Mouse (Mus musculus): ENCODE data around the gene Slc2a10. TPM values are rescaled to one million over a fixed set of nuclear protein-coding genes. Genes with fewer than 3 reads are reported as not detected.

Slc2a10 gene
- polyA plus RNA-seq, 1 experiment from 2014 or later, result 6.9 TPM

DNA sequence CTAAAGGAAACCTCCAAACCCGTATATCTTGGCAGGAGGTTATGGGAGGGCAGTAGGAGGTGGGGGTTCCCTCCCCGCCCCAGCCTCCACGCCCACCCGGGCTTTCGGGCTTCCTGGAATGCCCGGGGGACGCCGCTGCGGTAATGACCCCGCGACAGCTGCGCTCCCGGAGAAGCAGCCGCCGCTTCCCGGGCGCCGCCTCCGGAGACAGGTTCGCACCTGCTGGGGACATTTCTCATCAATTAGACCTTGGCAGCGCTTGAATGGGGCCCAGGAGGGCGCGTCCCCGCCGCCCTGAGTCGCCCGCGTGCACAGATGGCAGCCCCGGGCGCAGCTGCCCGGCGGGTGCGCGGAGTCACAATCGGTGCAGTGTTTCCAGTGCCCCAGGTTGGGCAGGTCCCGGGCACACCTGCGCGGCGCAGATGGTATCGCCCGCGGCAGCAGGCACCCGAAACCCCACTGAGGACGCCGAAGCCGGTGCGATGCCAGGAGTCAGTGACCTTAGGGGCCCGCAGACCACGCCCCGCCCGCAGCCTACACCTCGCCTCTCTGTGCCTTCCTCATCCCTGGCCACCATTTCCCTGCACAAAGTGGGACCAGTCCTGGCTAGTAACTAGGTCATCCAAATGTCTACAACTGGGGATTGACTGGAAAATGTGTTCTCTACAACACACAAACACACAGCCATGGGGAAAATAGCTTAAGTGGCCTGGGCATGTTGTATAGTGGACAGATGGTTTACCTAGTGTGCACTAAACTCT lies 59.9 kb downstream of the Slc2a10 start:
- WGBS, result 4% methylated on average over 45 of the region's 52 CpGs
- H3K27ac ChIP-seq (ENCODE audit: low read length), result no peak overlapping the region
- H3K4me1 ChIP-seq (ENCODE audit: insufficient read depth, low read depth, low read length), result no peaks in the 10 kb centered on the region
- DNase-seq (ENCODE audit: low spot score) (peak; percentile 24), ATAC-seq (peak; percentile 61)
- H3K27me3 ChIP-seq (replicated peaks; ENCODE audit: insufficient read depth, low read length), result peaks cover 11% of the 10 kb centered on the region; the same call in 1 of the 2 replicates
- peak overlapping the region; percentile 59 for H3K4me2 ChIP-seq (replicated peaks; ENCODE audit: low read depth, low read length)
- peak overlapping the region; percentile 32 for H3K4me3 ChIP-seq (ENCODE audit: low read depth, low read length)
- no peak overlapping the region for H3K9ac ChIP-seq (replicated peaks; ENCODE audit: low read depth)
- H3K9me3 ChIP-seq (ENCODE audit: low read length), result no peaks in the 10 kb centered on the region
- no peak for TF ChIP-seq CTCF (IDR thresholded peaks at IDR 0.05)
- no peak for TF ChIP-seq EP300 (IDR thresholded peaks at IDR 0.05)
- H3K36me3 ChIP-seq (ENCODE audit: insufficient read depth, low read length), result no peaks in the 10 kb centered on the region

GRCm38 (mm10) chr2:165564101-165564500 lies 60.5 kb downstream of the Slc2a10 start:
- no peak for TF ChIP-seq CTCF (IDR thresholded peaks at IDR 0.05)
- no peak for TF ChIP-seq EP300 (IDR thresholded peaks at IDR 0.05)
- H3K27ac ChIP-seq (ENCODE audit: low read length), result no peak overlapping the region
- H3K4me1 ChIP-seq (ENCODE audit: insufficient read depth, low read depth, low read length), result no peaks in the 10 kb centered on the region
- H3K9me3 ChIP-seq (ENCODE audit: low read length), result no peaks in the 10 kb centered on the region
- ATAC-seq (no peak), DNase-seq (ENCODE audit: low spot score) (no peak)
- peaks cover 11% of the 10 kb centered on the region; the same call in 1 of the 2 replicates for H3K27me3 ChIP-seq (replicated peaks; ENCODE audit: insufficient read depth, low read length)
- WGBS, result 68% methylated on average over 8 of the region's 8 CpGs
- no peak overlapping the region for H3K4me3 ChIP-seq (ENCODE audit: low read depth, low read length)
- no peak overlapping the region for H3K9ac ChIP-seq (replicated peaks; ENCODE audit: low read depth)
- H3K4me2 ChIP-seq (replicated peaks; ENCODE audit: low read depth, low read length), result no peak overlapping the region
- H3K36me3 ChIP-seq (ENCODE audit: insufficient read depth, low read length), result no peaks in the 10 kb centered on the region

- H3K9me3 ChIP-seq (ENCODE audit: low read length), result no peaks in the 10 kb centered on the region
- no peak for DNase-seq (ENCODE audit: low spot score)
- no peaks in the 10 kb centered on the region for H3K36me3 ChIP-seq (ENCODE audit: insufficient read depth, low read length)
- H3K27me3 ChIP-seq (replicated peaks; ENCODE audit: insufficient read depth, low read length), result peaks cover 11% of the 10 kb centered on the region; the same call in 1 of the 2 replicates
- H3K4me2 ChIP-seq (replicated peaks; ENCODE audit: low read depth, low read length), result no peak overlapping the region
- H3K4me1 ChIP-seq (ENCODE audit: insufficient read depth, low read depth, low read length), result no peaks in the 10 kb centered on the region
- TF ChIP-seq CTCF (IDR thresholded peaks at IDR 0.05) (no peak), EP300 (IDR thresholded peaks at IDR 0.05) (no peak)
- WGBS, result 61% methylated on average over 6 of the region's 6 CpGs
- H3K4me3 ChIP-seq (ENCODE audit: low read depth, low read length), result no peak overlapping the region
- no peak overlapping the region for H3K9ac ChIP-seq (replicated peaks; ENCODE audit: low read depth)
- H3K27ac ChIP-seq (ENCODE audit: low read length), result no peak overlapping the region
- no peak for ATAC-seq
These were observed 61.0 kb downstream of the Slc2a10 start for GRCm38 (mm10) chr2:165564620-165565019.

DNA sequence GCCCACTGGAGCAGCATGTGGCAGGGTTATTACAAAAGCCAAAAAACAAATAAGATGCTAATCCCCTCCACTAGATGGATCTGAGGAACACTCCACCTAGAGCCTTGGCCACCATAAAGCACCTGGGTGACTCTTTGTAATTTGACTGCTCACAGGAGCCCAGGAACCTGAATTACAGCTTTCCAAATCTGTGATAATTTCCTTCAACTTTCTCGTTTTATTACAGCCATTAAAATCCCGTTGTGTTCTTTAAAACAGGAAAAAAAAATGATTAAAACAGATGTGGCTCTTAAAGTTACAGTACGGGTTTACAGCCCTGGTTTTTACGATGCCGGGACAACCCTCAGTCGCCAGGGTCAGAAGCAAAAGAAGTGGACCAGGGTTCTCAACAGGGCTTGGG lies 63.3 kb downstream of the Slc2a10 start:
- Histone ChIP-seq H3K36me3 (ENCODE audit: insufficient read depth, low read length) (no peaks in the 10 kb centered on the region), H3K4me3 (ENCODE audit: low read depth, low read length) (no peak overlapping the region), H3K4me2 (replicated peaks; ENCODE audit: low read depth, low read length) (no peak overlapping the region), H3K9ac (replicated peaks; ENCODE audit: low read depth) (no peak overlapping the region), H3K27me3 (replicated peaks; ENCODE audit: insufficient read depth, low read length) (peaks cover 11% of the 10 kb centered on the region; the same call in 1 of the 2 replicates), H3K9me3 (ENCODE audit: low read length) (no peaks in the 10 kb centered on the region), H3K4me1 (ENCODE audit: insufficient read depth, low read depth, low read length) (no peaks in the 10 kb centered on the region), H3K27ac (ENCODE audit: low read length) (no peak overlapping the region)
- 61% methylated on average over 6 of the region's 6 CpGs for WGBS
- TF ChIP-seq EP300 (IDR thresholded peaks at IDR 0.05) (no peak), CTCF (IDR thresholded peaks at IDR 0.05) (no peak)
- ATAC-seq, result no peak
- no peak for DNase-seq (ENCODE audit: low spot score)

DNA sequence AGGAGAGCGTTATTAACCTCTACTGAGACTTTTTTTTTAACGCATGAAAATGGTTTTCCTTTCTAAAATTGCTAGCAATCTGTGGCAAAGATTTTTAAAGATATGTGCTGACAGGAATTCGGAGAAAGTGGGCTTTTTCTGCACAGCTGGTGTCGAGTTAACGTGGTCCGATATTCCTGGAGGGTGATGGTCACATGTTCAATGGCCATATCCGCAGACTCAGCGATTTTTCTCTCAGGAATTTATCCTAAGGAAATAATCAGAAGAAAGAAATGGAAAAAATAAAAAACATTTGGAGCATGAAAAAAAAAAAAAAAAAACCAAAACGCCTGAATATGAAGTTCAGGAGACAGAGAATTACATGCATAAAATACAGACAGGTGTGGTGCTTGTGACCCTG lies 64.2 kb downstream of the Slc2a10 start:
- Histone ChIP-seq H3K4me2 (replicated peaks; ENCODE audit: low read depth, low read length) (no peak overlapping the region), H3K9me3 (ENCODE audit: low read length) (no peaks in the 10 kb centered on the region), H3K27me3 (replicated peaks; ENCODE audit: insufficient read depth, low read length) (peaks cover 11% of the 10 kb centered on the region; the same call in 1 of the 2 replicates), H3K27ac (ENCODE audit: low read length) (no peak overlapping the region), H3K4me1 (ENCODE audit: insufficient read depth, low read depth, low read length) (no peaks in the 10 kb centered on the region), H3K9ac (replicated peaks; ENCODE audit: low read depth) (no peak overlapping the region), H3K36me3 (ENCODE audit: insufficient read depth, low read length) (no peaks in the 10 kb centered on the region), H3K4me3 (ENCODE audit: low read depth, low read length) (no peak overlapping the region)
- no peak for TF ChIP-seq CTCF (IDR thresholded peaks at IDR 0.05)
- TF ChIP-seq EP300 (IDR thresholded peaks at IDR 0.05), result no peak
- 64% methylated on average over 9 of the region's 9 CpGs for WGBS
- DNase-seq (ENCODE audit: low spot score), result no peak
- ATAC-seq, result no peak

DNA sequence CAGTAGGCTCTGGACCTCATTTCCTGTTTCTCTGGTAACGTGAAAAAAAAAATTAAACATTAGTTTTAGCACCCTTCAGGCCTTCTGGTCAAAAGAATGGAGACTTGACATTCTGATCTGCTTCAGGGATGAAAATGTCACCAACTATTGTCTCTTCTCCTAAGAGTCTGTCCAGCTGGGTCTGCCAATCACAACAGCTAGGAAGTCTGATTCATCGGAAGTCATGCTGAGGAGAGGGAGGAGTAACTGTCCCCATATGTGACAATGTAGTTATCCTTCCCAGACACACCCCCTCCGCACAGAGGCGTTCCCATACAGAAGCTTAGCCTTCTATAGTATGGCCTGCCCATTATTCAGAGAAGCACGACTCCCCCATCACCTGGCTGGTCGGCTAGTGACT lies 65.3 kb downstream of the Slc2a10 start:
- no peaks in the 10 kb centered on the region for H3K9me3 ChIP-seq (ENCODE audit: low read length)
- no peak for TF ChIP-seq CTCF (IDR thresholded peaks at IDR 0.05)
- TF ChIP-seq EP300 (IDR thresholded peaks at IDR 0.05), result no peak
- H3K4me2 ChIP-seq (replicated peaks; ENCODE audit: low read depth, low read length), result no peak overlapping the region
- no peak for DNase-seq (ENCODE audit: low spot score)
- H3K4me1 ChIP-seq (ENCODE audit: insufficient read depth, low read depth, low read length), result no peaks in the 10 kb centered on the region
- H3K27me3 ChIP-seq (replicated peaks; ENCODE audit: insufficient read depth, low read length), result peaks cover 4% of the 10 kb centered on the region; the same call in 1 of the 2 replicates
- no peak for ATAC-seq
- no peak overlapping the region for H3K27ac ChIP-seq (ENCODE audit: low read length)
- WGBS, result 58% methylated on average over 6 of the region's 6 CpGs
- H3K9ac ChIP-seq (replicated peaks; ENCODE audit: low read depth), result no peak overlapping the region
- no peak overlapping the region for H3K4me3 ChIP-seq (ENCODE audit: low read depth, low read length)
- H3K36me3 ChIP-seq (ENCODE audit: insufficient read depth, low read length), result no peaks in the 10 kb centered on the region

Other genes with a start within 250 kb of the Slc2a10 start
- gene Slc35c2, start 215.9 kb upstream of the Slc2a10 start, polyA plus RNA-seq (2015; fragmentation: Nextera tagmentation; extraction: Ambion mirVana), result 42.8 and 44.1 TPM in 2 replicates
- 61.1 and 66.4 TPM in 2 replicates for gene Elmo2, start 177.3 kb upstream of the Slc2a10 start, polyA plus RNA-seq (2015; fragmentation: Nextera tagmentation; extraction: Ambion mirVana)
- 1.2 and 2.0 TPM in 2 replicates for gene Zfp663, start 135.1 kb upstream of the Slc2a10 start, polyA plus RNA-seq (2015; fragmentation: Nextera tagmentation; extraction: Ambion mirVana)
- 2.5 and 2.6 TPM in 2 replicates for gene Zfp334, start 115.5 kb upstream of the Slc2a10 start, polyA plus RNA-seq (2015; fragmentation: Nextera tagmentation; extraction: Ambion mirVana)
- 0.15 and 0.20 TPM in 2 replicates for gene Ocstamp, start 103.4 kb upstream of the Slc2a10 start, polyA plus RNA-seq (2015; fragmentation: Nextera tagmentation; extraction: Ambion mirVana)
- gene Slc13a3, start 30.6 kb upstream of the Slc2a10 start, polyA plus RNA-seq (2015; fragmentation: Nextera tagmentation; extraction: Ambion mirVana), result 0.65 and 0.90 TPM in 2 replicates
- gene Trp53rka, start 10.5 kb upstream of the Slc2a10 start, polyA plus RNA-seq (2015; fragmentation: Nextera tagmentation; extraction: Ambion mirVana), result 21.5 and 22.5 TPM in 2 replicates
- gene Eya2, start 91.2 kb downstream of the Slc2a10 start, polyA plus RNA-seq (2015; fragmentation: Nextera tagmentation; extraction: Ambion mirVana), result 25.7 and 27.8 TPM in 2 replicates

Measured in lung, postnatal 0 days (tissue).